14 mouse cellular contexts compared by ENCODE assay signal in the genomic region with DNA sequence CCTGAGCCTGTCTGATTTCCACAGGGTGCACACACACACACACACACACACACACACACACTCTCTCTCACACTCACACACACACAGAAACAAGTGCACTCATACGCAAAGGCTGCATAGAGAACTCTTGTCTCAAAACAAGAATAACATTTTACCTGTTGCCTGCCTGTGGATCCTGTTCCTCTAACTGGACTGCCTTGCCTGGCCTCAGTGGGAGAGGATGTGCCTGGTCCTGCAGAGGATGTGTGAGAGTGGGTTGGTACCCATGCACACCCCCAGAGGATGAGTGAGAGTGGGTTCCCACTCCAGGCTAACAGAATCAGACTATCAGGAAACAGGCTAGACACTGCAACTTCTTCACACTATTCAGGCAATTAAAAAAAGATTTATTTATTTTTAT.
"Had no signal": no experiment of that assay in that cellular context is flagged by ENCODE, and none has a peak within 500 bp of the region (broad histone marks: within the 10 kb centered on the region; RNA-seq: fewer than 3 reads in every experiment).

No protein-coding gene starts in this region.

- ATAC-seq: lung, postnatal 0 days; midbrain, embryonic 13.5 days had no signal

- DNase-seq: kidney, adult 18-20 months; kidney, postnatal 10 days; kidney, postnatal 4 days; lung, adult 18-20 months; lung, postnatal 4 days; thymus, adult 2 months; thymus, postnatal 36 days had no signal

- H3K27me3 ChIP-seq: limb, embryonic 15.5 days; neural tube, embryonic 12.5 days had no signal

- H3K9me3 ChIP-seq: limb, embryonic 15.5 days; midbrain, embryonic 13.5 days; neural tube, embryonic 12.5 days had no signal

- H3K4me3 ChIP-seq: layer of hippocampus, adult 2 months had no signal

- H3K27ac ChIP-seq: liver, embryonic 14.5 days; midbrain, embryonic 13.5 days; neural tube, embryonic 12.5 days; stomach, postnatal 0 days had no signal

- H3K9ac ChIP-seq: limb, embryonic 15.5 days; liver, embryonic 14.5 days; midbrain, embryonic 13.5 days; neural tube, embryonic 12.5 days had no signal
